9 mouse cellular contexts compared by ENCODE assay signal in the genomic region with DNA sequence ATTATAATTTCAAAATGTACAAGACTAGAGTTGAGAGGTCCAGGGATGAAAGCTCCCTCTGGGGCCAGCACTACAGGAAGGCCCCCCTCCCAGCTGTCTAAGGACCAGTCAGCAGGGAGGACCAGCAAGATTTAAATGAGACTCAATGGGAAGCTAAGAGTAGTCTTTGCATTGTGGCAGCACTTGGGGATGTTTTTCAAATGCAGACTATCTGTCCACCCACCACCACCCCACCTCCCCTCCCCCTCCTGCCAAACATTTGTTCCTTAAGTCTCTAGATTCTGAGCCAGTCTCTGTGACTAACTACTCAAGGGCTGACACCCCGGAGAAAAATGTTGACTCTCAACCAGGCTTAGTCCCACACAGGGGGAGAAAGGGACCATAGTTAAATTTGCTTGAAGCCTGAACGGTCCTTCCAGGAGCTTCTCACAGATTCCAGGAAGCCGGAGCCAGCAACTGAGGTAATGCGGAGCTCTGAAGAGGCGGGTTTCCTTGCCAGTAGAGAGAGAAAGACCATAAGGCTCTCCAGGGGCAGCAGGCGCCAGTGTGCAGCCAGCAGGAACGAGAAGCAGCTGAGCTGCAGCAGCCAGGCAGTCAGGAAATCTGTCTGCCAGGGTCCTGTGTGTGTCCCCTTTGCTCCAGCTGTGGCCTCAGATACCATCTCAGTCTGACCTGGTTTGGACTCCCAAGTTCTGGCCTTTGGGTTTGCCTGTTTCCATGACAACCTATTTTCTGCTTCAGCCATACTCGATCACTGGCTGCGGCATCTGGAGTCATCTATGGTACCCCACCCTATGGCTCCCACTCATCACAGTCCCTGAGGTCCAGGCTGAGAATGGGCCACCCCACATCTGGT.
A peak's percentile ranks its signal among the peaks of the same experiment; 100 is the strongest.
DNase-seq lines count a peak whose midpoint lies in the region; ATAC-seq and TF ChIP-seq lines count a peak whose summit lies in the region.
"Had no signal": no experiment of that assay in that cellular context is flagged by ENCODE, and none has a peak within 500 bp of the region (broad histone marks: within the 10 kb centered on the region; RNA-seq: fewer than 3 reads in every experiment).

No protein-coding gene starts in this region.

- TF ChIP-seq EP300 in stomach, postnatal 0 days (optimal IDR thresholded peaks at IDR 0.05) = no peak

- 0 out of 2 replicates have a peak, but pooled peaks have one; percentile 26 for ATAC-seq in forebrain, embryonic 15.5 days (replicated peaks)
- peak; percentile 38; the same call in 1 of the 2 replicates for ATAC-seq in limb, embryonic 11.5 days (ENCODE audit: insufficient number of reproducible peaks, low FRiP score, low TSS enrichment, low read depth)
- ATAC-seq in stomach, postnatal 0 days (ENCODE audit: low FRiP score, low TSS enrichment) = peak; percentile 53
- no peak for ATAC-seq in liver, embryonic 12.5 days

- no peak overlapping the region for H3K4me2 ChIP-seq in forebrain, embryonic 15.5 days (replicated peaks)
- no peak overlapping the region for H3K4me2 ChIP-seq in limb, embryonic 11.5 days (ENCODE audit: low read depth, severe bottlenecking)
- H3K4me2 ChIP-seq in stomach, postnatal 0 days (replicated peaks; ENCODE audit: low read depth) = no peak overlapping the region
- no peak overlapping the region for H3K4me2 ChIP-seq in liver, embryonic 12.5 days
- H3K4me2 ChIP-seq: liver, embryonic 13.5 days had no signal

- 44% methylated on average over 9 of the region's 9 CpGs for WGBS in forebrain, embryonic 15.5 days
- 33% methylated on average over 9 of the region's 9 CpGs for WGBS in limb, embryonic 11.5 days
- WGBS in stomach, postnatal 0 days = 36% methylated on average over 9 of the region's 9 CpGs
- WGBS in liver, embryonic 12.5 days (ENCODE audit: insufficient replicate concordance) = 48% methylated on average over 9 of the region's 9 CpGs

- no peak overlapping the region for H3K4me3 ChIP-seq in forebrain, embryonic 15.5 days
- no peak overlapping the region for H3K4me3 ChIP-seq in limb, embryonic 11.5 days (ENCODE audit: low read depth, low read length)
- H3K4me3 ChIP-seq in stomach, postnatal 0 days (ENCODE audit: low read depth, low read length) = no peak overlapping the region
- H3K4me3 ChIP-seq in liver, embryonic 12.5 days = no peak overlapping the region
- H3K4me3 ChIP-seq: liver, embryonic 13.5 days had no signal

- no peak overlapping the region for H3K27ac ChIP-seq in forebrain, embryonic 15.5 days (replicated peaks)
- H3K27ac ChIP-seq in limb, embryonic 11.5 days (replicated peaks; ENCODE audit: low read depth, low read length) = no peak overlapping the region
- no peak overlapping the region; the same call in 1 of the 2 replicates for H3K27ac ChIP-seq in stomach, postnatal 0 days (replicated peaks)
- no peak overlapping the region for H3K27ac ChIP-seq in liver, embryonic 12.5 days
- H3K27ac ChIP-seq: liver, embryonic 13.5 days had no signal

- no peak for TF ChIP-seq CTCF in stomach, postnatal 0 days (IDR thresholded peaks at IDR 0.05; ENCODE audit: low read depth)

- H3K9ac ChIP-seq in forebrain, embryonic 15.5 days (replicated peaks) = no peak overlapping the region
- no peak overlapping the region for H3K9ac ChIP-seq in limb, embryonic 11.5 days (ENCODE audit: low read length)
- H3K9ac ChIP-seq in stomach, postnatal 0 days (ENCODE audit: low read length) = no peak overlapping the region
- H3K9ac ChIP-seq in liver, embryonic 12.5 days = no peak overlapping the region
- H3K9ac ChIP-seq: liver, embryonic 13.5 days had no signal

- no peaks in the 10 kb centered on the region for H3K9me3 ChIP-seq in forebrain, embryonic 15.5 days
- H3K9me3 ChIP-seq in limb, embryonic 11.5 days (ENCODE audit: control insufficient read depth, low read length) = no peaks in the 10 kb centered on the region
- H3K9me3 ChIP-seq in stomach, postnatal 0 days (ENCODE audit: control insufficient read depth, low read length) = no peaks in the 10 kb centered on the region
- no peaks in the 10 kb centered on the region for H3K9me3 ChIP-seq in liver, embryonic 12.5 days (replicated peaks)
- H3K9me3 ChIP-seq: liver, embryonic 13.5 days had no signal

- DNase-seq in testis, postnatal 14 days (ENCODE audit: low spot score) = peak; percentile 9
- DNase-seq in testis, postnatal 10 days (ENCODE audit: low spot score) = no peak
- DNase-seq in heart, postnatal 4 days = peak; percentile 62
- DNase-seq in limb, embryonic 11.5 days (ENCODE audit: low spot score) = peak; percentile 26
- DNase-seq in stomach, postnatal 0 days (ENCODE audit: low spot score) = no peak
- DNase-seq in urinary bladder, postnatal 10 days (ENCODE audit: low spot score) = no peak
- DNase-seq: liver, embryonic 13.5 days had no signal

- no peaks in the 10 kb centered on the region for H3K36me3 ChIP-seq in forebrain, embryonic 15.5 days
- no peaks in the 10 kb centered on the region for H3K36me3 ChIP-seq in limb, embryonic 11.5 days (ENCODE audit: control insufficient read depth, insufficient read depth, low read length)
- H3K36me3 ChIP-seq in stomach, postnatal 0 days (ENCODE audit: control insufficient read depth, insufficient read depth, low read length) = no peaks in the 10 kb centered on the region
- no peaks in the 10 kb centered on the region for H3K36me3 ChIP-seq in liver, embryonic 12.5 days
- H3K36me3 ChIP-seq: liver, embryonic 13.5 days had no signal

- H3K27me3 ChIP-seq in forebrain, embryonic 15.5 days = no peaks in the 10 kb centered on the region
- no peaks in the 10 kb centered on the region for H3K27me3 ChIP-seq in limb, embryonic 11.5 days (ENCODE audit: control insufficient read depth, insufficient read depth, low read length)
- H3K27me3 ChIP-seq in stomach, postnatal 0 days (ENCODE audit: control insufficient read depth, insufficient read depth, low read length) = no peaks in the 10 kb centered on the region
- no peaks in the 10 kb centered on the region for H3K27me3 ChIP-seq in liver, embryonic 12.5 days (replicated peaks)
- H3K27me3 ChIP-seq: liver, embryonic 13.5 days had no signal

- H3K4me1 ChIP-seq in forebrain, embryonic 15.5 days = no peaks in the 10 kb centered on the region
- H3K4me1 ChIP-seq in limb, embryonic 11.5 days (ENCODE audit: control insufficient read depth, insufficient read depth, low read length) = 0 out of 2 replicates have a peak, but pooled peaks cover 5% of the 10 kb centered on the region
- H3K4me1 ChIP-seq in stomach, postnatal 0 days (replicated peaks; ENCODE audit: control insufficient read depth, insufficient read depth) = no peaks in the 10 kb centered on the region
- H3K4me1 ChIP-seq in liver, embryonic 12.5 days = 0 out of 2 replicates have a peak, but pooled peaks cover 5% of the 10 kb centered on the region
- H3K4me1 ChIP-seq: liver, embryonic 13.5 days had no signal

Comparison
In these comparisons a context has a peak if more than half of its experiments do, and no peak if none do; other contexts are left out.
1. DNase-seq: peak in testis, postnatal 14 days (single experiment), heart, postnatal 4 days (single experiment) and limb, embryonic 11.5 days (single experiment); none in testis, postnatal 10 days (single experiment), stomach, postnatal 0 days (single experiment) and urinary bladder, postnatal 10 days (single experiment).